Mouse (Mus musculus) brain, embryonic 14.5 days (tissue): ENCODE results near the gene Ccne1.

Source experiments
- CTCF ChIP-seq: fragments of 200-500 bp; IDR thresholded peaks from 2 replicates; pipeline ENCODE4 v1.5.1; 2012; ENCODE audit warnings: inconsistent platforms, mild to moderate bottlenecking, moderate library complexity, borderline replicate concordance; ENCODE audit not compliant: insufficient read depth, insufficient read length; ENCODE audit errors: extremely low read depth
- POLR2A ChIP-seq: fragments of 200-500 bp; IDR thresholded peaks from 2 replicates; pipeline ENCODE4 v1.6.1; 2012; ENCODE audit warnings: mild to moderate bottlenecking, inconsistent platforms, borderline replicate concordance; ENCODE audit not compliant: poor library complexity, insufficient read depth, insufficient read length, severe bottlenecking; ENCODE audit errors: extremely low read depth

DNA sequence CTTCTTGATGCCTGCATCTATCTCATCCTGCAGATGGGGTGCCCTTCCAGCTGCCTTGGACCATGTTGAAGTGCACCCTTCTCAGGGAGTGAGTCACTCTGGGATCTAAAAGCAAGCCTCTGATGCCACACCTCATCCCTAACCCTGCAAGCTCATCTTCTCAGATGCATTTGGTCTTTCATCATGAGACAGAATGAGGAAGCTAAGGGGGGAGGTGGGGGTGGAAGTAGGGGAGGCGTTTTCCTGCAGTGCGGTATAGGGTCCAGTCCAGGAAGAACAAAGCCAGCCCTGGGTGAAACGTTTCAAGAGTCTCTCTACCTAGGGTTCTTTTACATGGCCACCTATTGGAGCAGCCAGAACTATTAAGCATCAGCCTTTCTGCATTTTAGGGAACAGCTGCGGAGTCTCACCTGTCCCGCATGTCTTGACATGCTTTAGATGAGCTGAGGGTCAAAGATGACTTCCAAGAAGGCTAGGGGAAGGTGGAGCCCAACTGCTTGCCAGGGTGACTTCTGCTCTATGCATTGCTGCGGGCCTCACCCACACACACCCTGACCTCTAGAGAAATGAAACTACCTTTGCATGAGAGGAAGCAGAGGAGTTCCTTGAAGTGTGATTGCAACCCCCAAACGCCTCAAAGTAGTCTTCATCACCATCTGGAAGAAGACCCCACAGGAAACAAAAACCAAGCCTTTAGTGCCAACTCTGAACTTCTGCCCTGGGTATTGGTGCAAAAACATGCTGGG, 17.2 kb downstream of the Ccne1 start:
- TF ChIP-seq CTCF (no peak), POLR2A (no peak)
